Mouse (Mus musculus): ENCODE measurements around the gene Mgat4c. TPM values are rescaled to one million over a fixed set of nuclear protein-coding genes. Genes with fewer than 3 reads are reported as not detected.
"Not testable (repeated sequence)": the region's sequence is repeated elsewhere in the genome, so short reads cannot be mapped to it uniquely, and the experiment has no call there.

Gene Mgat4c
- polyA plus RNA-seq, 1 experiment from 2014 or later: not detected

GRCm38 (mm10) chr10:102372111-102372510 is 690.8 kb downstream of the Mgat4c start:
- H3K27me3 ChIP-seq: no peaks in the 10 kb centered on the region
- no peak overlapping the region for H3K9ac ChIP-seq
- H3K36me3 ChIP-seq: no peaks in the 10 kb centered on the region
- H3K27ac ChIP-seq: no peak overlapping the region
- no peak overlapping the region for H3K4me3 ChIP-seq (replicated peaks)
- no peak overlapping the region for H3K4me2 ChIP-seq
- no peak for DNase-seq
- H3K9me3 ChIP-seq (replicated peaks): no peaks in the 10 kb centered on the region
- no peaks in the 10 kb centered on the region for H3K4me1 ChIP-seq (replicated peaks)
- ATAC-seq (ENCODE audit: low read depth): no peak

- 56% methylated on average over 4 of the region's 4 CpGs for WGBS (ENCODE audit: insufficient replicate concordance)
- Histone ChIP-seq H3K4me2 (no peak overlapping the region), H3K4me1 (replicated peaks) (no peaks in the 10 kb centered on the region), H3K4me3 (replicated peaks) (no peak overlapping the region), H3K9ac (no peak overlapping the region), H3K9me3 (replicated peaks) (no peaks in the 10 kb centered on the region), H3K27ac (no peak overlapping the region), H3K36me3 (no peaks in the 10 kb centered on the region), H3K27me3 (no peaks in the 10 kb centered on the region)
- ATAC-seq (ENCODE audit: low read depth): no peak
- no peak for DNase-seq
These were observed 692.8 kb downstream of the Mgat4c start for GRCm38 (mm10) chr10:102374061-102374460.

- H3K4me1 ChIP-seq (replicated peaks): no peaks in the 10 kb centered on the region
- H3K4me2 ChIP-seq: no peak overlapping the region
- no peaks in the 10 kb centered on the region for H3K9me3 ChIP-seq (replicated peaks)
- no peak overlapping the region for H3K4me3 ChIP-seq (replicated peaks)
- no peak overlapping the region for H3K9ac ChIP-seq
- no peak for ATAC-seq (ENCODE audit: low read depth)
- H3K27ac ChIP-seq: no peak overlapping the region
- WGBS (ENCODE audit: insufficient replicate concordance): 56% methylated on average over 4 of the region's 4 CpGs
- H3K27me3 ChIP-seq: no peaks in the 10 kb centered on the region
- DNase-seq: no peak
- H3K36me3 ChIP-seq: no peaks in the 10 kb centered on the region
These were observed 696.1 kb downstream of the Mgat4c start for GRCm38 (mm10) chr10:102377377-102377776.

GRCm38 (mm10) chr10:102389223-102389622 is 707.9 kb downstream of the Mgat4c start:
- ATAC-seq (ENCODE audit: low read depth) (no peak), DNase-seq (no peak)
- H3K9me3 ChIP-seq (replicated peaks): no peaks in the 10 kb centered on the region
- no peak overlapping the region for H3K4me2 ChIP-seq
- no peak overlapping the region for H3K4me3 ChIP-seq (replicated peaks)
- H3K27me3 ChIP-seq: no peaks in the 10 kb centered on the region
- H3K27ac ChIP-seq: no peak overlapping the region
- H3K4me1 ChIP-seq (replicated peaks): no peaks in the 10 kb centered on the region
- no peaks in the 10 kb centered on the region for H3K36me3 ChIP-seq
- no peak overlapping the region for H3K9ac ChIP-seq
- 33% methylated on average over 1 of the region's 1 CpGs for WGBS (ENCODE audit: insufficient replicate concordance)

GRCm38 (mm10) chr10:102417654-102418272 is 736.5 kb downstream of the Mgat4c start:
- Histone ChIP-seq H3K27me3 (no peaks in the 10 kb centered on the region), H3K27ac (no peak overlapping the region), H3K9ac (no peak overlapping the region), H3K4me1 (replicated peaks) (no peaks in the 10 kb centered on the region), H3K4me2 (no peak overlapping the region), H3K9me3 (replicated peaks) (no peaks in the 10 kb centered on the region), H3K4me3 (replicated peaks) (no peak overlapping the region), H3K36me3 (no peaks in the 10 kb centered on the region)
- no peak for DNase-seq
- 55% methylated on average over 2 of the region's 2 CpGs for WGBS (ENCODE audit: insufficient replicate concordance)
- no peak for ATAC-seq (ENCODE audit: low read depth)

- H3K27me3 ChIP-seq; H3K9me3 ChIP-seq (replicated peaks); H3K4me1 ChIP-seq (replicated peaks); H3K36me3 ChIP-seq; H3K4me3 ChIP-seq (replicated peaks); H3K27ac ChIP-seq; H3K9ac ChIP-seq; ATAC-seq (ENCODE audit: low read depth); H3K4me2 ChIP-seq: not testable (repeated sequence)
- peak; percentile 5 for DNase-seq
- WGBS (ENCODE audit: insufficient replicate concordance): 1% methylated on average over 7 of the region's 7 CpGs
These were observed 753.8 kb downstream of the Mgat4c start for GRCm38 (mm10) chr10:102435048-102435447.

GRCm38 (mm10) chr10:102435467-102435866 is 754.2 kb downstream of the Mgat4c start:
- not testable (repeated sequence) for ATAC-seq (ENCODE audit: low read depth); H3K4me2 ChIP-seq
- WGBS (ENCODE audit: insufficient replicate concordance): 42% methylated on average over 6 of the region's 6 CpGs

More at GRCm38 (mm10) chr10:102435467-102435866, 754.2 kb downstream of the Mgat4c start:
- H3K27me3 ChIP-seq; H3K9ac ChIP-seq; H3K36me3 ChIP-seq; DNase-seq; H3K4me1 ChIP-seq (replicated peaks); H3K9me3 ChIP-seq (replicated peaks); H3K27ac ChIP-seq; H3K4me3 ChIP-seq (replicated peaks): not testable (repeated sequence)

Small RNAs within 50 kb of the gene (microRNA-seq; reads per million reads assigned to microRNA genes)
- gene Mir3059: 1.2 reads per million

Data from liver, embryonic 13.5 days (tissue).